Mouse (Mus musculus) T-helper 1 cell (primary cell): ENCODE data around the gene Fgf18.

Experiments
- in situ Hi-C: fragments of 300-600 bp; cut with MboI, MseI; formaldehyde crosslinking; loops from one replicate; pipeline ENCODE4 v1.15.1; 2025; ENCODE audit warnings: high pct_unique_total_duplicates

Fgf18 gene

GRCm38 (mm10) chr11:33075293-33075692 is 71.9 kb downstream of the Fgf18 start:
- in situ Hi-C loops, result no loop called here

- in situ Hi-C loops, result no loop called here
Measured at GRCm38 (mm10) chr11:33074541-33074940, 72.7 kb downstream of the Fgf18 start.

- in situ Hi-C loops, result no loop called here
Measured at GRCm38 (mm10) chr11:33071358-33071922, 75.8 kb downstream of the Fgf18 start.

- in situ Hi-C loops, result no loop called here
Measured at GRCm38 (mm10) chr11:33070520-33070919, 76.7 kb downstream of the Fgf18 start.
